Mouse (Mus musculus): ENCODE measurements around the gene Gm2696.
A peak's percentile ranks its signal among the peaks of the same experiment; 100 is the strongest.

Gm2696 gene

DNA sequence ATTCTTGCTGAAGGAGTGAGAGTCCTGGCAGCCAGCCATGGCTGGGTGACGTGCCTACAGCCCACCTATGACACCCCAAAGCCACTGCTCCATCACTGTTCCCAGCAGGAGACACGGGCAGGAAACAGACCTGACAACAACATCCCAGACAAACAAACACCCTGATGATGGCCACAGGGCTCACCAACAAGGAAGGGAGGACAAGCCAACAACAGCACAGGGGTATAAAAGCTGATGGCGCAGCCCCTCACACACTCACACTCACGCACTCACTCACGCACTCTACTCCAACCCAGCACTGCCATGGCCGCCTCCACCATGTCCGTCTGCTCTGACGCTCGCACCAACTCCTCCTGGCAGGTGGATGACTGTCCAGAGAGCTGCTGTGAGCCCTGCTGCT is 38.1 kb downstream of the Gm2696 start, which contains the start of gene Gm10318:
TSS of gene Gm10318 (plus strand) at position 301 of the 400 bp plus-strand sequence.
- DNase-seq, result no peak

DNA sequence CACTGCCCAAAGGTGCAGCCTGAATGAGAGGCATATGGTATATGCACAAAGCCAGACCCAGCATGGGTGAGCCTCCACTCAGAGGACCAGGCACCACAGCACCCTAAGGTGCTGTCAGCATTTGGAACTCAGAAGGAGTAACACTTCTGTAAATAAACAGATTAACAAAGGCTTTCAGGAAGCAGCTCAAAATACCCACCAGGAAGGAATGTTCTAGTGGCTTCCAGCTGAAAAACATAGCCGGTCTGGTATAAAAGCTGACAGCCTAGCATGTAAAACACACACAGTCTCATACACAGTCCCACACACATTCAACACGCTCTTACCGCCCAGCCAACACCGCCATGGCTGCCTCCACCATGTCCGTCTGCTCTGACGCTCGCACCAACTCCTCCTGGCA is 47.2 kb downstream of the Gm2696 start, which contains the start of gene Gm3285:
TSS of gene Gm3285 (plus strand) at position 301 of the 400 bp plus-strand sequence.
- DNase-seq, result no peak

DNA sequence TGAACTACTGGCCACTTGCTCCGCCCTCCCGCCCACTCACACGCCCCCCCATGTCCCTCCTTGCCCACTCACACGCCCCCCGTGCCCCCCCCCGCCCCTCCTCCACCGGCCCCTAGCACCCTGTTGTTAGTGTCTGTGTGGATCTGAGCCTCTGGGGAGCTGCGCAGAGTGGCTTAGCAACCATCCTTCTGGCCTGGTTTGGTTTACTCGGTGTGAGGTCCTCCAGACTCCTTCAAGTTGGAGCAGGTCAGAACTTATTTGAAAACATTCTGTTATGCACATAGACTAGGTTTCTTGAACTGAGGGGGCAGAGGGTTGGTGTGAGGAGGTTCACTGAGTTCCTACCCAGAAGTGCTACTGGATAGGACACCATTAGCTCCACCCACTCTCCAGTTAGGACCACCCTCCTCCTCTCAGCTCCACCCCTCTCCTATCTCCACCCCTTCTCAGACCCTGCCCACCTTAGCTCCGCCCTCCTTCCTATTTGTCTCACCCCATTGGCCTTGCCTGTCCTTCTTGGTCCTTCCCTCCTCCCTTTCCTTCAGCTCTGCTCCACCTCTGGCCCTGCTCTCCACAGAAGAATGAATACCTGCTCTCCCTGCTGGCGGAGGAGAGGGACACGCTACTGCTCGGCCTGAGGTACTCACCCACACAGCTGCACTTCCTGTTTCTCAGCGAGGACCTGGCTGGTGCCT is 49.7 kb downstream of the Gm2696 start:
- peak; percentile 56 for DNase-seq

DNA sequence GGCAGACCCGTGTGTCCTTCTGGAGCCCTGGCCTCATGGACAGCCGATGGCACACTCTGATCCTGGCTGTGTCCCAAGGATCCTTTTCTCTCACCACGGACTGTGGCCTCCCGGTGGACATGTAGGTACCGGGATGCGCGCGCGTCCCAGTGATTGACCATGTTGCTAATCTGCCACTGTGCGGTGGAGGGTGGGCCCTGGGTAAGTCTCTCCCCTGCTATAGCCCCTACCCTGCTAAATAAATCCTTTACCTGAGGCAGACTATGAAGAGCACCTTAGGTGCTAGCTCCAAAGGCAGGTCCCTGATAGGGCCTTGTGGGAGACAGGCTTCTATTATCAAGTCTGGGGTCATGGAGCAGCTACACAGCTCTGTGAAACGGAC is 50.3 kb downstream of the Gm2696 start:
- no peak for DNase-seq

DNA sequence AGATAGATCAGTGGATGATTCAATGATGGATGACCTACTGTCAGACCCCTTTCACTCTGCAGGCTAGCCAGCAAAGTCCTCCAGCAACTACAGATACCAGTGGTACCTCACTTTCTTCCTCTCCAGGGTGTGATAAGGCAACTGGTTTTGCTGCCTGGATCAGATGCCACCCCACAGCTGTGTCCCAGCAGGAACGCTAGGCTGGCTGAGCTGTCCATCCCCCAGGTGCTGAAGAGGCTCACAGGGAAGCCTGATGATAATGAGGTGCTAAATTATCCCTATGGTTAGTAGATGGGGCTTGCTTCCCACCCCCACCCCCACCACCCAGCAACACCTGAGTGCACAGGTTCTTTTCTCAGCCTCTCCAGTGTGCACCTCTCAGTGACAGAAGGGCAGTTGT is 53.1 kb downstream of the Gm2696 start:
- DNase-seq, result no peak

DNA sequence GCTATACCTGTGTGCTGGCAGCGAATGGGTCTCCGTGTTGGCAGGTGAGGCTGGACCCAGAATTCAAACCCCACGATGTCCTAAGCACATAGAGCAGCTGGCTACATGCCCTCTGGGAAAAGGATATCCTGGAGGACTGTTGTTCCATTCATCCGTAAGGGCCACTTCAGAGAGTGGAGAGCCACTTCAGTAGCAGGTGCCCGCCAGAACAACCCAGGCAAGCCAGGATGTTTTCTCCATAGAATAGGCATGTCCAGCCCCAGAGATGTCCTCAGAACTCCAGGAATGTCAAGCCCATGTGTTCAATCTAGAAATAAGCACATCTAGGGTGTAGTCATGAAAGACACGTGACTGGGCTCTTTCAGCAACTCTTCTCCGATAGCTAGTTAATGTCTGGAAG is 55.2 kb downstream of the Gm2696 start:
- no peak for DNase-seq

DNA sequence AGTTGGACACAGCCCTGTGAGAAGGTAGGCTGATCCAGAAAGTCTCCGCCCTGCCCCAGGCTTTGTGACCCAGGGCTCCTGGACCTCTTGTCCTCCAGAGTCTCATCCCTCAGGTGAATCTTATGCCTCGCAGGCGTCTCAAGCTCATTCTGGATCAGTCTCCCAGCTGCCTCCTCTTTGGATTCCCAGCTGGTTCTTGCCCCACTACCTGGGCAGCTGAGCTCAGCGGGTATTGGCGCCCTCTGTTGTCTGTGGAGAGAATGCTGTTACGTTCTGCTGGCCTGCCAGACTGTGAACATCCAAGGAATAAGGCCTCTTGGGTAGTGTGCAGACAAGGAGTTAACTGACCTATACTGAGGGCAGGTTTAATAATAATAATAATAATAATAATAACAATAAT is 64.5 kb downstream of the Gm2696 start:
- DNase-seq, result peak; percentile 37

DNA sequence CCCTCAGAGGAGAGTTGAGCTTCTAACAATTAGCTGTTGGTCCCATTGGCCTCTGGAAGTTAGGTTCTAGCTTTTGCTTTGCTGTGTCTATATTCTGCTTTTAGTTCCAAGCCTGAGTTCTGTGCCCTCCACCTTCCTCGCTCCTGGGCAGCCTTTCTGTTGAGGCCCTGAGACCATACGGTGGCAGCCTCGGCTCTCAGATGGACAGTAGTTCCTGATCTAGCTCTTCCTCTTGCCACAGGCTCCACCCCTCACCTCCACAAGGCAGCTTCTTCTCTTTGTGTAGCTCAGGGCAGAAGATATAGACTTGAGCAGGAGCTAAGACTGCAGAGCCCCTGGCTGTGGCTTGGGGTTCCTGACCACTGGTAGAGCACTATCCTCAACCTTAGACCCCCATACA is 65.8 kb downstream of the Gm2696 start:
- no peak for DNase-seq

DNA sequence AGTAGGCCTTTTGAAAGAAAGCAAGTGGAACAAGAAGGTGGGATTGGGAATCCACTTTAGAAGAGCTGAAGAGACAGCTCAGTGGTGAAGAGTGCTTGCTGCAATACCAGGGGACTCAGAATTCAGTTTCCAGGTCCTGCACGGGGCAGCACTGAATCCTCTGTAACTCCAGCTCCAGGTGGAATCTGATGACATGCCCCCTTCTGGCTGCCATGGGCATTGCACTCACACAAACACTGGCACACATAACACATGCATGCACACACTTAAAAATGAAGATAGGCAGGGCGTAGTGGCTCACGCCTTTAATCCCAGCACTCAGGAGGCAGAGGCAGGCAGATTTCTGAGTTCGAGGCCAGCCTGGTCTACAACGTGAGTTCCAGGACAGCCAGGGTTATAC is 68.1 kb downstream of the Gm2696 start:
- no peak for DNase-seq
